Mouse (Mus musculus): Measurements from ENCODE around the gene Acad10.
A peak's percentile ranks its signal among the peaks of the same experiment; 100 is the strongest.
"Not testable (repeated sequence)": the region's sequence is repeated elsewhere in the genome, so short reads cannot be mapped to it uniquely, and the experiment has no call there.

Acad10 gene

DNA sequence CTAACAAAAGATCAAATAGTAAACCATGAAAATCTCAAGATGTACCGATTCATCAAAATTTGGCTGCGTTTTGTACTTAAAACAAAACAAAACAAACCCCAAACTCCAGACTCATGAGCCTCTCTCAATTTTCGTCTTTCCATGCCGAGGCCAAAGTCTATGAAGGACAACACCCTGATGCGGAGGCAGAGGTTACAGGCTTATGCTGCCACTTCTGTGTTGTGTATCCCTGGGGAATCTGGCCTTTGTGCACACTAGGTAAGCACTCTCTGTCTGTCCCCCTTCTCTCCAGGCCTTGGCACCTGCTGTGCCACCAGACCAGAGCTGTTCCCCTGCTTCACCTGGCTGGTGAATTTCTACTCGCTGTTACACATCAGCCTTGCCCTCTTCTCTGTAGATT, 2.7 kb downstream of the Acad10 start:
- DNase-seq (ENCODE audit: low spot score) = not testable (repeated sequence)

DNA sequence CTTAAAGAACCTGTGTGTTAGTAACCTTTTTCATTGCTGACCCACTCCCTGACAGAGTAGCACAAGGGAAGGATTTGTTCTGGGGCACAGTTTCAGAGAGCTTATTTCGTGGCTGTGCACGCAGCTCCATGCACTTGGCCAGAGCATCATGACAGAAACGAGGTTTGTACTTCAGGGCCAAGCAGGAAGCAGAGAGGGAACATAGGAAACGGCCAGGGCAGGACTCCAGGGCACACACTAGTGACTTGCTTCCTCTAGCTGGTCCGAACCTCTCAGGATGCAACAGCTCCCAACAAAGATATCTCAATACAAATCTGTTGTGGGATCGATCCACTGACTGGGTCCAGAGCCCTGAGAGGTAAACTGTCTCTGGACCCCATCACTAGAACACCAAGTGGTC, 3.4 kb downstream of the Acad10 start:
- DNase-seq (ENCODE audit: low spot score) = not testable (repeated sequence)

DNA sequence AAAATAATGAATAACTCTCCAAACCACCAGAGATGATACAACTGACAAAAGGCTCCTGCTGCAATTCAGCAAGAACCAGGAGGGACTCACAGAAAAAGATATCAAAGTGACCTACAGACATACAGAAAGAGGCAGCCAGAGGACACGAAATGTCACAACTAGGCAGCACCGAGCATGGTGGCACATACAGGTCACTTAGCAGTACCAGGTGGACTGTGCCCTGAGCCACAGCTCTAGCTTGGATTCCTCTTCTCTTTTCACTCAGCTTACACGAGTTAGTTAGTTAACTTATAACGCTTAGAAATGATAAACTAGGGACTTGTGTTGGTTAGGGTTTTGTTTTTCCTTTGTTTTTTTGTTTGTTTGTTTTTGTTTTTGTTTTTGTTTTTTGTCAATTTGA, 5.8 kb downstream of the Acad10 start:
- no peak for DNase-seq (ENCODE audit: low spot score)

DNA sequence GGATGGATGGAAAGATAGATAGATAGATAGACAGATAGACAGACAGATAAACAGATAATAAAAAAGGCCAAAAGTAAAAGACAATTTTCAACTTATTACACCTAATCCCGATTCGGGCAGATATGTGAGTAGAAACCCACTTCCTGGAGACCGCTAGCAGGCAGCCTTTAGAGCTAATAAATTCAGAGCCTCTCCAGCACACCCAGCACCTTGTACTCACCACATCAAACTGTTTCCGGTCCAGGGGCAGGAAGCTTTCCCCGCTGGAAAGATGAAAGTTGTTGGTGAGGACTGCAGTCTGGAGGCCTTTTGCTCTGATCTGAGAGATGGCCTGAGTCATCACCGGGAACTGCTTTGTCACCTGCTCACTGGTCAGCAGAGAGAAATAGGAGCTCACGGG, 11.2 kb downstream of the Acad10 start:
- no peak for DNase-seq (ENCODE audit: low spot score)

DNA sequence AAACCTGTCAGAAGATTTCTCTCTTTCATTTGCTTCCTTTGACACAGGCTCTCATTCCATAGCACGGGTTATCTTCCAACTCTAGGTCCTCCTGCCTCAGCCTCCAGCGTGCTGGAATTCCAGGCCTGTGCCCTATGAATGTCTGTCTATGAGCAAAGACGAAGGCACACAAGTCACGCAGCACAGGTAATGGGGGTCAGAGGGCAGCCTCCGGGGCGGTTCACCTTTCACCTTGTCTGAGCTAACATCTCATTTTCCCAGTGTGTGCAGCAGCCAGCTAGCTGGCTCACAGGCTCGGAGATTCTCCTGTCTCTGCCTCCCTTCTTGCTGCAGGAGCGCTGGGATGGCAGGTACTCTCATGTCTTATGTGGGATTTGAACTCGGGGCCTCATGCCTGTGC, 20.7 kb downstream of the Acad10 start:
- DNase-seq (ENCODE audit: low spot score) = no peak

DNA sequence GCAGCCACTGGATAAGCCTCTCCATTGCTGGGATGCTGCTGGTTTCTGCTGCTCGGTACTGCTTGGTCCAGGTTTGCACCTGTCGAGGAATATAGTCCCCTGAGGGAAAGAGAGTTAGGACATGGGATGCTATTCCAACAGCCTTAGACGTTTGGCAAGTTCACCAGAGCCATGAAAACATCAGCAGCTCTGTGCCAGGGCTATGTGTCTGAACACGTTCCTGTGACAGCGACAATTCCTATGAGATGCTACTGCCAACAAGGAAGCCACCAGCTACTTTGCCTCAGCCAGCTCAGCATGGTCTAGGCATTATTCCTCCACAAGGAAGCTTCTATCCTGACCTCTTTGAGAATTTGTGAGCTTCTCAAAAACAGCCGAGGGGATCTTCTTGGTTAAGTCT, 23.0 kb downstream of the Acad10 start:
- DNase-seq (ENCODE audit: low spot score) = no peak

DNA sequence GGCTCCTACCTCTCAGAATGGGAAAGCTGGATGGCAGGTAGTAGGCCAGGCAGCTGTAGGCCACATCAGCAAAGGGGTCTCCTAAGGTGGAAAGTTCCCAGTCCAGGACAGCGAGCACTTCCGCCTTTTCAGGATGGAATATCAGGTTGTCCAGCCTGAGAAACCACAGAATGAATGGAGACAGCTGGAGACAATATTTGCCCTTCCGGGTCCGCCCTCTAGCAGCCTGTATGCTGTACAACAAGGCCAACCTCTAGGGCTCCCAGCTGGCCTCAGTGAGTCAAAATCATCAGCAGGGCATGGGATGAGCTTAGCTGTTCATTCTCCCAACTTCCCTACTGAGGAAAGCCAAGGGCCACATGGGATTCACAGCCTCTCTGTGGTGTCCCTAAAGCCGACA, 25.6 kb downstream of the Acad10 start:
- DNase-seq (ENCODE audit: low spot score) = no peak

DNA sequence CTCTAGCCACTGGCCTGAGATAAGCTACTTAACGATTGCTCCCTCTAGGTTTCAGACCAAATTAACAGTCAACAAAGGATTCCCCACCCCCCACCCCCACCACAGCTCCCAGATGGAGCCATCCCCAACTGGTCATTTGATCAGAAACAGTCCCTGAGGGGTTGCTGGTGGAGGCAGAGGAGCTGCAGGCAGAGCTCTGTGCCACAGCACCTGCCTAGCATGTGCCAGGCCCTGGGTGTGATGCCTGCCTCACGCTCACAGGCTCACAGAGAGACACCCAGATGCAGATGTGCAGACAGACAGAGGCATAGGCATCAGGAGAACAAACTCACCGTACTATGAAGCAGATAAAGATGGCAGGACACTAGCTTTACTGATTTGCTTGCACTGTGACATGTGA, 27.5 kb downstream of the Acad10 start:
- no peak for DNase-seq (ENCODE audit: low spot score)

DNA sequence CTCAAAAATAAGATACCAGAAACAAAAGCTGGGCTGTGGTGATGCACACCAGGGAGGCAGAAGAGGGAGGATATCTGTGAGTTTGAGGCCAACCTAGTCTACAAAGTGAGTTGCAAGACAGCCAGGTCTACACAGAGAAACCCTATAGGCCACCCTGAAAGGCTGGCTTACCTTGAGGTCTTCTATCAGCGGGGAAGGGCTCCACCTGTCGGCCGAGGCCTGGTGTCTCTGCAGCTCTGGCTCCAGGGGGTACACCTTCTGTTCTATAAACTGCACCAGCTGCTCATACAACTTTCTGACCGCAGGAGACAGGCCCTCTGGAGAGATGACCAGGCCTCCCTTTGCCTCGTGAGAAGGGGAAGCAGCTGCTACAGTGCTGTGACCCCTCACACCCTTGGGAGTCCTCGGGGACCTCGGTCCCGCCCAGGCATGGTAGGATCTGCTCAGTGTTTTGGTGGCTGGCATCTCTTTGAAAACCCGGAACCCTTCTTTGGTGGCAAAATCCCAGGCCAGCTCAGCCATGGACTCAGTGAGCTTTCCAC, 29.1 kb downstream of the Acad10 start:
- not testable (repeated sequence) for DNase-seq (ENCODE audit: low spot score)

DNA sequence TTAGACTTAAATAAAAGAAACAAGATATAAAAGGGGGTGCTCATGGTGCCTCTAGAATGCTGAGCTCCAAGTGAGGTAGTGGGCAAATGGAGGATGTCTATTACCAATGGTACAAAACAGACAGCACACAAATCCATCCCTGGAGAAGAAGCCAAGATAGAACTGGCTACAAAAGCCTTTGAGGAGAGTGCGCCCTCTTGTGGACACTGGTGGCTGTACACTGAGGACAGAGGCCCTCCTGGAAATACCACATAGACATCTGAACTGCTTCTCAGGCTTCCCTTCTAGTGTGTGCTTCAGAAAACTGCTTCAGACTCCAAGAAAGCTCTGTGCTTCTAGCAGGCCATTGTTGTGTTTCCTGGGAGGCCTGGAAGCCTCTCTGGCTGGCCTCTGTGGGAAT, 32.4 kb downstream of the Acad10 start:
- no peak for DNase-seq (ENCODE audit: low spot score)

DNA sequence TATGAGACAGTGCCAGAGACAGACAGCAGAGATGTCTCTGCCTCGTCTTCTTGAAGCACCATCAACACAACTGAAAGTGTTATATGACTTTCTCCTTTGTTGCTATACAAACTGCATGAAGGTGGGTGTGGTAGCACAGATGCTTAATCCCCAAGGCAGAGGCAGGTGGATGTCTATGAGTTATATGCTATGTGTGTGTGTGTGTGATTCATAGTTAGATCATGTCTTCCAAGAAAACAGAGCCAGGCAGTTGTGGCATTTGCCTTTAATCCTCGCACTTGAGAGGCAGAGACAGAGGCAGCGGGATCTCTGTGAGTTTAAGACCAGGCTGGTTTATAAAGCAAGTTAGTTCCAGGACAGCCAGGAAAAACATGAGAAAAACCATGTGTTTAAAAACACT, 37.1 kb downstream of the Acad10 start:
- DNase-seq (ENCODE audit: low spot score) = no peak

DNA sequence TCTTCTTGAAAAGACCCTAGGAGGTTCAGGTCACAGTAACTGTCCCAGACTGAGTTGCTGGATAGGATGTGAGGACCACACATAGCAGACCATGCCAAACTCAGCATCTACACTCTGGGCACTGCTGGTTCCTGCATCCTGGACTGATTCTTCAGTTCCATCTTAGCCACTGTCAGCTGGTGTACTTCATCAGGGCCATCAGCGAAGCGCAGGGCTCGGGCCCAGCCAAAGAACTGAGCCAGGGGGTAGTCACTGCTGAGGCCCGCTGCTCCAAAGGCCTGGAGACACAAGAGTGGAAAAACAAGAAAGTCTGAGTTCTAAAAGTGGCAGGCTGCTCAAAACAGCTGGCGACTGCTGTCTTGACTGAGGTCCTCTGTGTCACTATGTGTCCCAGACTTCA, 39.2 kb downstream of the Acad10 start:
- no peak for DNase-seq (ENCODE audit: low spot score)

DNA sequence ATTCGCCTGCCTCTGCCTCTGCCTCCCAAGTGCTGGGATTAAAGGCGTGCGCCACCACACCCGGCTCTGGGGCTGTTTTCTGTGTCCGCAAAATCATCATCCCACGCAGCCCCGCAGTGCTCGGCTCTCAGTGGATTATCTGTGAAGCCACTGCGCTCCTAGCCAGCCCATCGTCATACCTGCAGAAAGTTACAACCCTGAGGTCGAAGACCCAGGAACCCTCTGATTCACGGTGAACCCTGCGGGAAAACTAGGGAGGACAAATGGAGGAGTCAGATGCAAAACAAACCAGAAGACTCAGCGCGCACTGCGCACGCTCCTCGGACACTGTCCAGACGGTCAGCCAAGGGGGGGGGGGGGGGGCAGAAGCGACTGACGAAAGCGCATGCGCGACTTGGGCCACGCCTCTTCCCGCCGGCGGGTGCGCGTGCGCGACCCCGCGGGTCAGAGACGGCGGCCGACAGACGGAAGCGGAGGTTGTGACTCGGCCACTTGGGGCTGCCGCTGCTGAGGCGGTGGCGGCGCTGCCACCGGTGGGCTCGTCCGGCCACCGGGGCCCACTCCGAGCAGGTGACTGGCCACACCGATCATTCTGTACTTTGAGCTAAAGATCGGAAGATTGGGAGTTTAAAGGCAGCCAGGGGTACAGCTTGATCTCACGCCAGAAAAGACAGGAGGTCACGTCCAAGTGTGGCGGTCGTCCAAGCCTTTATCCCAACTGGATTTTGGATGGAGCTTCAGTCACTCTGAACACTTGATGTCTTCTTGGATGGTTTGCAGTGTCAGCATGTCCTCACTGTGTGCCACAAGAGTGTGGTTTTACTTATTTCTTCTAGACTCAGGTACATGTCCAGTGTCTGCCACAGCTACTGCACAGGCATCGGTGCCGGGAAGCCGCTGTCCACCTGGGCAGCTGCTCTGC, 41.5 kb downstream of the Acad10 start, which contains the start of gene Acad12:
TSS of gene Acad12 (minus strand) at position 347 of the 922 bp plus-strand sequence.
- peak; percentile 73 for DNase-seq (ENCODE audit: low spot score)

DNA sequence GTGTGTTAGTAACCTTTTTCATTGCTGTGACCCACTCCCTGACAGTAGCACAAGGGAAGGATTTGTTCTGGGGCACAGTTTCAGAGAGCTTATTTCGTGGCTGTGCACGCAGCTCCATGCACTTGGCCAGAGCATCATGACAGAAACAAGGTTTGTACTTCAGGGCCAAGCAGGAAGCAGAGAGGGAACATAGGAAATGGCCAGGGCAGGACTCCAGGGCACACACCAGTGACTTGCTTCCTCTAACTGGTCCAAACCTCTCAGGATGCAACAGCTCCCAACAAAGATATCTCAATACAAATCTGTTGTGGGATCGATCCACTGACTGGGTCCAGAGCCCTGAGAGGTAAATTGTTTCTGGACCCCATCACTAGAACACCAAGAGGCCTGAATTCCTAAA, 45.4 kb downstream of the Acad10 start:
- not testable (repeated sequence) for DNase-seq (ENCODE audit: low spot score)

DNA sequence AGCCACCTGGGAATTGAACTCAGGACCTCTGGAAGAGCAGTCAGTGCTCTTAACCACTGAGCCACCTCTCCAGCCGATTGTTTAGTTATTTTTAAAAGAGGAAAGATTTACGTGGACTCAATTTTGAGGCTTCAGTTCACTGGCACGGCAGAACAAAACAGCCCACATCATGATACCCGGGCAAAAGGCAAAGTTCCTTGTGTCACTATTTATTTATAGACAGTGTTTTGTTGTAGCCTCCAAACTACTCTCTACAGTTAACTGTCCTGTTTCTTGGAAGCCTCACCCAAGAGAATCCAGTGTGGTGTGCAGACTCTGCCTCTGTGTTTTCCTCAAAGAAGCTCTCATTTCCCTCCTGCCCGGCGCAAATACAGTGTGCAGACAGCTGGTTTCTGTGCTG, 48.3 kb downstream of the Acad10 start:
- no peak for DNase-seq (ENCODE audit: low spot score)

DNA sequence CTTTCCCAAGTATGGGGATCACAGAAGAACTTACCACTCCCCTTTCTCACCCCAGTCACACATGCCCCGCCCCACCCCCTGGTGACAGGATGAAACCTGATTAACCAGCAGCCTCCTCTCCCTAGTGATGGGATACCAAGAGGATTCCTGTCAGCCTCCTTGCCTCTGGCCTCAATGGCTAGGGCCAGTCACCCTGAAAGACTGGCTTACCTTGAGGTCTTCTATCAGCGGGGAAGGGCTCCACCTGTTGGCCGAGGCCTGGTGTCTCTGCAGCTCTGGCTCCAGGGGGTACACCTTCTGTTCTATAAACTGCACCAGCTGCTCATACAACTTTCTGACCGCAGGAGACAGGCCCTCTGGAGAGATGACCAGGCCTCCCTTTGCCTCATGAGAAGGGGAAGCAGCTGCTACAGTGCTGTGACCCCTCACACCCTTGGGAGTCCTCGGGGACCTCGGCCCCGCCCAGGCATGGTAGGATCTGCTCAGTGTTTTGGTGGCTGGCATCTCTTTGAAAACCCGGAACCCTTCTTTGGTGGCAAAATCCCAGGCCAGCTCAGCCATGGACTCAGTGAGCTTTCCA, 50.7 kb downstream of the Acad10 start:
- not testable (repeated sequence) for DNase-seq (ENCODE audit: low spot score)

DNA sequence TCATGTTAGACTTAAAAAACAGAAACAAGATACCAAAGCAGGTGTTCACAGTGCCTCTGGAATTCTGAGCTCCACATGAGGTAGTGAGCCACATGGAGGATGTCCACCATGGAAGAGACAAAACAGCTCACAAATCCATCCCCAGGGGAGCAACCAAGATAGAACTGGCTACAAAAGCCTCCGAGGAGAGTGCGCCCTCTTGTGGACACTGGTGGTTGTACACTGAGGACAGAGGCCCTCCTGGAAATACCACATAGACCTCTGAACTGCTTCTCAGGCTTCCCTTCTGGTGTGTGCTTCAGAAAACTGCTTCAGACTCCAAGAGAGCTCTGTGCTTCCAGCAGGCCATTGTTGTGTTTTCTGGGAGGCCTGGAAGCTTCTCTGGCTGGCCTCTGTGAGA, 54.2 kb downstream of the Acad10 start:
- DNase-seq (ENCODE audit: low spot score) = peak; percentile 29

DNA sequence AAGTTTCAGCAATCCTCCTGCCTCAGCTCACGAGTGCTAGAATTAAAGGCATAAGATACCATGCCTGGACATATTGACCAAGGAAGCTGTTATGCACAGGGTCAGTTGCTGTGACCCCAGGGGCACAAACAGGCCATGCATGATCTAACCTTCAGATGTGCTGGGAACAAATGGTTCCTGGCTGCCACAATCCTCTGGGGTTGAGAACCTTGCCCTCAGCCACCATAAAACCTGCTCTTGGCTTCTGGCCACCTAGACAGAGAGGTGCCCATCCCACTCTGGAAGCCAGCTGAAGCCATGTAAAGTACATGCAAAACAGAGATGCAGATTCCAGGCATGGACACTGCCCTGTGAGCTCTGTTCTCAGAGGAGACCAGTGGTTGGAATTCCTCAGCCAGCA, 56.5 kb downstream of the Acad10 start:
- DNase-seq (ENCODE audit: low spot score) = not testable (repeated sequence)

DNA sequence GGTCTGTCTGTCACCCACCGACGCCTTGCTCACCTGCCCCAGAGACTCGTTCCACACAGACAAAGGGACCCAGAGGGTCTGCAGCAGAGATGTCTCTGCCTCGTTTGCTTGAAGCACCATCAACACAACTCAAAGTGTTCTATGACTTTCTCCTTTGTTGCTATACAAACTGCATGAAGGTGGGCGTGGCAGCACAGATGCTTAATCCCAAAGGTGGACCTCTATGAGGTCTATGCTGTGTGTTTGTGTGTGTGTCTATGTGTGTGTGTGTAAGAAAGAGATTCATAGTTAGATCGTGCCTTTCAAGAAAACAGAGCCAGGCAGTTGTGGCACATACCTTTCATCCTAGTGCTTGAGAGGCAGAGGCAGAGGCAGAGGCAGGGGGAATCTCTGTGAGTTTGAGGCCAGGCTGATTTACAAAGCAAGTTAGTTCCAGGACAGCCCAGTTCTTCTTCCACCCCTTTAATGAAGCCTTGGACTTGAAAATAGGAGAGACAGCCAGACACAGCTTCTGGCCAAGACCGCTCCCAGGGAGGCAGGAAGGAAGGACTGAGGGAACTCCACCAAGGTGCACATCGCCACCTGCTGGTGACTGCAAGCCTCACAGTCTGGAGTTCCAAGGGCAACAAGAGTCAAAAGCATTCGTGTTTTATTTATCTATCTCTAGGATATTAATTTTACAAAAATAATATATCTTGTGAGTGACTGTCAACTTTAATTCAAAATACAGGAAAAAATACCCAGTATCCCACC, 58.6 kb downstream of the Acad10 start:
- DNase-seq (ENCODE audit: low spot score) = peak; percentile 80

DNA sequence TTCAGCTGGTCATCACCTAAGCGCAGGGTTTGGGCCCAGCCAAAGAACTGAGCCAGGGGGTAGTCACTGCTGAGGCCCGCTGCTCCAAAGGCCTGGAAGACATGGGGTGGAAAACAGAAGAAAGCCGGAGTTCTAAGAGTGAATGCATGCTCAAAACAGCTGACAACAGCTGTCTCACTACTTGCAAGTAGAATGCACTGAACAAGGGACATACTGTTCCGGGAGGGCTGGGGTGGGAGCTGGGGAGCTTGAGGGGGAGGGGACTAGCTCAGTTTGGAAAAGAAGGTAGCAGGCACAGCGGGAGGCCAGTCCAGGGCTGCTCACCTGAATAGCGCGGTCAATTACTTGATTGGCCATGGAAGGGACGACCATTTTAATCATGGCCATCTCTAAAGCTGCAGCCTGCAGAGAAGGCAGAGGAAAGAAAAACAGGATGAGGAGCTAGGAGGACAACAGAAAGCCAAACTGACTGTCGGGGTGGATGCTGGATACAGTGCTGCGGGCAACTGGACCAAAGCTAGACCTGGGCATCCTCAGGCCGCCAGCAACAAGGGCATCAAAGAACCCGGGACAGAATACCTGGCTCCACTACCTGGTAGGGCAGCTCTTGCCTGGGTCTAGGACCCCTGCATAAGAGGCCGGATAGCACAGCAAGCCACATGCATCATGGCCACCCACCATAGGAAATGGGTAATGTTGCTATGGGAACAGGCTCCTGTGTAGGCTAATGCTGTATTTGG, 61.3 kb downstream of the Acad10 start:
- no peak for DNase-seq (ENCODE audit: low spot score)

DNA sequence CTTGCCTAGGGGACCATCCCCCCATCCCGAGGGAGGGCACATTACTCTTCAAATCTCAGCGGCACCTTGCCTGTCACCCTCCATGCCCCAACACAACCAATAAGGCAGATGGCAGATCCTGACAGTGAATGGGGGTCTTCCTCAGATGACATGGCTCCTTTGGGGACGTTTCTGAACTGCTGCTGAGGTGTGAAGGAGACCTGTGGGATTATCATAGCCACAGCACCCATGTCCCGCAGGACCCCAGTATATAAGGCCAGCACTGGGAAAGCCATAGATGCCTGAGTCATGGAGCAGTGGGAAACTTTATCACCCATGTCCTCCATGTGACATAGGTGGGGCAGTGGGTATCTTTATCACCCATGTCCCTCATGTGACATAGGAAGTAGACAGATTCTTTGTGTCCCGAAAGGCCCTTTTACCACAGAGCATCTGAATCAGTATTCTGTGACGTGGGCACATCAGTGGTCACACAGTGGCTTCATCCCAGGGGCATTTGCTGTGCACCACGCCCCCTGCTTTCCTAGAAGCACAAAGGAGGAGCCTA, 62.2 kb downstream of the Acad10 start:
- no peak for DNase-seq (ENCODE audit: low spot score)

DNA sequence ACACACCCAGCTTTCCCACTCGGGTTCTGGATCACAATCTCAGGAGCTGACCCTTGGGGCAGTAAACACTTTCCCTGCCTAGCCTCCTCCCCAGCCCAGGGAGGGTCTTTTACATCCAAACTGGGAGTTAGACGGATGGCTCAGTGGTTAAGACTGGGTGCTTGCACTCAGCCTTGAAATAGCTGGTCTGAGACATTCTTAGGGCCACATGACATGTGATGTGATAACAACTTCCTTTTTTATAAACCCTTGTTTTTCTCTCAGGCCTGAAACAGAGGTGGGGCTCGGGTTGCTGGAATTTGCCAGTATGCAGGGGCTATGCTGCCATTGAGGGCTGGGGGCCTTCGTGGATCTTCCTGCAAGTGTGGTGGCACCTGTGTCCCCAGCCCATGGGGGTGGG, 63.0 kb downstream of the Acad10 start:
- no peak for DNase-seq (ENCODE audit: low spot score)

All from ovary, adult 18-20 months (tissue).